Mouse (Mus musculus): ENCODE data around the gene Usf2.

- TF ChIP-seq POLR2A (IDR thresholded peaks at IDR 0.05; ENCODE audit: insufficient read length, low read depth) = no peak
- TF ChIP-seq USF1 (IDR thresholded peaks at IDR 0.05; ENCODE audit: low read depth) = no peak
- TF ChIP-seq CEBPB (IDR thresholded peaks at IDR 0.05; ENCODE audit: insufficient read depth, poor library complexity, severe bottlenecking) = no peak
- TF ChIP-seq POLR2AphosphoS2 (IDR thresholded peaks at IDR 0.05; ENCODE audit: insufficient read length, low read depth) = no peak
- no peak for TF ChIP-seq TCF12 (IDR thresholded peaks at IDR 0.05; ENCODE audit: insufficient read depth, poor library complexity, severe bottlenecking)
- no peak for TF ChIP-seq MYOD1 (IDR thresholded peaks at IDR 0.05; ENCODE audit: control insufficient read depth in 1 of 3, insufficient read length in 2 of 3, low read depth in 2 of 3)
- no peak for TF ChIP-seq E2F4 (IDR thresholded peaks at IDR 0.05; ENCODE audit: insufficient read depth)
- TF ChIP-seq REST (IDR thresholded peaks at IDR 0.05; ENCODE audit: insufficient read depth, insufficient read length) = no peak
- TF ChIP-seq MYOG (IDR thresholded peaks at IDR 0.05; ENCODE audit: control insufficient read depth in 1 of 3, insufficient read depth in 1 of 3, insufficient read length in 2 of 3, low read depth in 2 of 3) = no peak
- no peak for TF ChIP-seq MAX (IDR thresholded peaks at IDR 0.05; ENCODE audit: low read depth)
- no peak for TF ChIP-seq TCF3 (IDR thresholded peaks at IDR 0.05; ENCODE audit: insufficient read length, low read depth)
- TF ChIP-seq SRF (IDR thresholded peaks at IDR 0.05; ENCODE audit: control insufficient read depth, insufficient read length, low read depth) = no peak
Measured at GRCm38 (mm10) chr7:31002650-31003049, 46.0 kb upstream of the Usf2 start.

Data from myocyte (in vitro differentiated cells).